Mouse (Mus musculus) CD4-positive, CD25-positive, alpha-beta regulatory T cell (primary cell): ENCODE measurements around the gene Utf1. TPM values are rescaled to one million over a fixed set of nuclear protein-coding genes. Genes with fewer than 3 reads are reported as not detected.

ENCODE experiments used
- polyA plus RNA-seq: library from polyadenylated mRNA; unstranded; fragments of 100-300 nt; shearing (Covaris generic); gene quantifications from one replicate; pipeline ENCODE4 v1.2.1, GENCODE M21; 2017

The Utf1 gene
- polyA plus RNA-seq = 4.3 TPM

DNA sequence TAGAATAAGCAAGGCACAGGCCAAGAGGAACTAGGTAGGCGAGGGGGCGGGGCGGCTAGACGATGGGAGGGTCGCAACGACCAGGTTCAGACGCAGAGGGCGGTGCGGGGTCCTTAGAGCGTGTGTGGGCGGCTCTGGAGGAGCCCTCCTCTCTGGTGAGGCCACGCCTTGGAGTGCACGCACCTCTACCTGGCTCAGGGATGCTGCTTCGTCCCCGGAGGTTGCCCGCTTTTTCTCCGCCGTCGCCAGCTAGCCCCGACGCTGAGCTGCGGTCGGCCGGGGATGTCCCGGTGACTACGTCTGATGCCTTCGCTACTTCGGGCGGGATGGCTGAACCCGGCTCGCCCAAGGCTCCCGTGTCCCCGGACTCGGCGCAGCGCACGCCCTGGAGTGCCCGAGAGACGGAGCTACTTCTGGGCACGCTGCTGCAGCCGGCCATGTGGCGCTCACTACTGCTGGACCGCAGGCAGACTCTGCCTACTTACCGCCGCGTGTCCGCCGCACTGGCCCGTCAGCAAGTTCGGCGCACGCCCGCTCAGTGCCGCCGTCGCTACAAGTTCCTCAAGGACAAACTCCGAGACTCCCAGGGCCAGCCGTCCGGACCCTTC, at the start of gene Utf1:
Gene Utf1, plus strand, starts transcription at position 116 of the 608 bp plus-strand sequence.

DNA sequence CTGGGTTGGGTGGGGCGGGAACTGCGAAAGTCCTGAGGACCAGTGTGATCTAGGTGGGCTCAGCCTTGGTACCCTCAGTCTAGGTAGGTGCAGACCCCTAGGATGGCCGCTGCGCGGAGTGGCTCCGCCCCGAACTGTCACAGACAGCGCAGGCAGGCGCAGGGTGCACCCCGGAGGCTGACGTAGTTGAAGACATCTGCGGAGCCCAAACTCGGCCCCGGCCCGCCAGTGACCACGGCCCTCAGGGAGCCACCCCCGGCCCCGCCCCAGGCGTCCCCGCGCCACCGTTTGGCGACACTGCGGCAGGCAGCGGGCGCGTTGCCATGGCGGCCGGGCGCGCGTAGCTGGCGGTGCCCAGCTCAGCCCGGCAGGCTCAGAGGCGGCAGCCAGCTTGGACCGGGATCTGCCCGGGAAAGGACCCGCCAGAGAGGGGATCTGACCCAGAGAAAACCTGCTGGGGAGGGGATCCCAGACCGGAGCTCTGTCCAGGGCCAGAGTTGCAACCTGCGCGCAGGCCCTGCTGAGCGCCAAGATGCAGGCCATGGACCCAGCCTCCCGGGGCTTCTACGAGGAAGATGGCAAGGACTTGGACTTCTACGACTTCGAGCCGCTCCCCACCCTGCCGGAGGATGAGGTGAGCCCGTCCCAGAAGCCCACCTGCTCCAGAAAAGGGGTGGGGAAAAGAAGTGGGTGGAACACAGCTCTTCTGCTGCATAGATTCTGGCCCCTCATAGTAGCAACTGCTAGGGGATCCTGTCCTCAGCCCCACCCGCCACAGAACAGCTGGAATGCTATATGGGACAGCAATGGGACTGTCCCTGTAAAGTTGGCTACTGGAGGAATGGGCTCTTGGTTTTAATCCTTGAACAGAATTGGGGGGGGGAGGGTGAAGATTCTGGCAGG, 48.7 kb upstream of the Utf1 start, which contains the start of gene Kndc1:
Gene Kndc1, plus strand, starts transcription at position 42 of the 903 bp plus-strand sequence.

DNA sequence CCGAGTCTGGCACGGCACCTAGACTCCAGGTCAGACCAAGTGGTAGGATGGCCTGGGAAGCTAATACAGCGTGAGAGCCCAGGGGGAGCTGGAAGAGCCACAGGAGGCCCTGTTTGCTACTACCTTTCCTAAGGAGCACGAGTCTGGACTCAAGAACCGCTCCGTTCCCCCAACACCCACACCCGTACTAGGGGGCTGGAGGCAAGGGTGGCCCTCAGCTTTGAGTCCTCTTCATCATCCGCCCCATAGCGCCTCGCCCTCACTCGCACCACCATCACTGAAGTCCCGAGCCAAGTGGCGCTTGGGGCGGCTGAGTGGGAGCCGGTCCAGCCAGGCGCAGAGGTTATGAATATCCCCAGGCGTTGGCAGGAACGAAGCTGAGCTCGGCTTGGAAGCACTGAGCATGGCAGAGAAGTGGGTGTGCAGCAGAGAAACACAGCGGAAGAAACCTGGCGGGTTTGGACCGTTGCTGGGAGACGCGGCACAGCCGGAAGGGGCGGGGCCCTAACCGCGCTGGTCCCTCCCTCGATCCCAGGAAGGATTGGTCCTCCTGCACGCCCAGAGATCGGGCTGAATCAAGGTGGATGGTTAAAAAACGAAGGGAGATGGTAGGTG, 34.8 kb downstream of the Utf1 start, which contains the start of gene 6430531B16Rik:
Gene 6430531B16Rik, minus strand, starts transcription at position 478 of the 615 bp plus-strand sequence.

DNA sequence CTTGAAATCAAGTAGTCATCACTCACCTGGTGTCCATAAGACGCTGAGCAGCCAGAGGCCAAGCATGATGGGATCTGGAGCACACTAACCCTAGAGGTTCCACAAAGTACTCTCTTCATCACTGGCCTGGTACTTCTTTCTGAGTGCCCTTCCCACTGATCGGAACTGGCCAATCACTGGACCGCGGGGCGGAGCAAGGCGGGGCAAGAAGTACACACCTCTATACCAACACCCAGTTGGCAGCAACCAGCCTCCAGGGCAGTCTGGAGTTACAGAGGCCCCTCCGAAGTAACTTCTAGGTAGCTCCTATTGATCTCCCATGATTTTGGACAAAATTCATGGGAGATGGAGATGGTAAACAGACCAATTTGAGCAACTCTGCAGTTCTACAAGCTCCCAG, 48.8 kb downstream of the Utf1 start, which contains the start of gene Adam8:
Gene Adam8, minus strand, starts transcription at position 157 of the 400 bp plus-strand sequence.

Other genes starting within 250 kb of the Utf1 start
- gene Adgra1, start 109.6 kb upstream of the Utf1 start, polyA plus RNA-seq = not detected
- gene Kndc1, start 49.1 kb upstream of the Utf1 start, polyA plus RNA-seq = 0.74 TPM
- not detected for gene 6430531B16Rik, start 35.0 kb downstream of the Utf1 start, polyA plus RNA-seq
- 5.5 TPM for gene Adam8, start 48.8 kb downstream of the Utf1 start, polyA plus RNA-seq
- 58.4 TPM for gene Zfp511, start 92.6 kb downstream of the Utf1 start, polyA plus RNA-seq
- 41.2 TPM for gene Tubgcp2, start 92.9 kb downstream of the Utf1 start, polyA plus RNA-seq
- gene Msx3, start 105.3 kb downstream of the Utf1 start, polyA plus RNA-seq = not detected
- gene Caly, start 138.8 kb downstream of the Utf1 start, polyA plus RNA-seq = not detected
- gene Prap1, start 149.6 kb downstream of the Utf1 start, polyA plus RNA-seq = not detected
- 9.9 TPM for gene Fuom, start 158.7 kb downstream of the Utf1 start, polyA plus RNA-seq
- 7.2 TPM for gene Paox, start 172.0 kb downstream of the Utf1 start, polyA plus RNA-seq
- gene Echs1, start 172.7 kb downstream of the Utf1 start, polyA plus RNA-seq = 63.4 TPM
- gene Mtg1, start 193.8 kb downstream of the Utf1 start, polyA plus RNA-seq = 37.2 TPM
- gene Sprn, start 211.1 kb downstream of the Utf1 start, polyA plus RNA-seq = not detected
- gene Olfr522, start 221.0 kb downstream of the Utf1 start, polyA plus RNA-seq = 0.06 TPM
- gene Olfr523, start 229.4 kb downstream of the Utf1 start, polyA plus RNA-seq = 0.06 TPM